7 mouse cellular contexts compared by ENCODE assay signal in the genomic region with DNA sequence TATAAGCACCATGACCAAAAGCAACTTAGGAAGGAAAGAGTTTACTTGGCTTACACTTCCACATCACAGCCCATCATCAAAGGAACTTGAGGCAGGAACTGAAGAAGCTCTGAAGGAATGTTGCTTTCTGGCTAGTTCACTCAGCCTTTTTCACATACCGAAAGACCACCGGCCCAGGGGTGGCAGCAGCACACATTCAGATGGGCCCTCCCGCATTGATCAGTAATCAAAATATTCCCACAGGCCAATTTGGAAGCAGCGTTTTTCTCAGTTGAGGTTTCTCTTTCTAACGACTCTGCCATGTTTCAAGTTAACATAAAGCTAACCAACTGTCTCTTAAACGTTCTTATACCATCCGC. TPM values are rescaled to one million over a fixed set of nuclear protein-coding genes. Genes with fewer than 3 reads are reported as not detected.
A peak's percentile ranks its signal among the peaks of the same experiment; 100 is the strongest.
DNase-seq lines count a peak whose midpoint lies in the region; ATAC-seq and TF ChIP-seq lines count a peak whose summit lies in the region.

No protein-coding gene starts in this region.

- WGBS in embryonic facial prominence, embryonic 11.5 days: under 1% methylated on average over 7 of the region's 7 CpGs
- 0% methylated on average over 7 of the region's 7 CpGs for WGBS in intestine, postnatal 0 days
- WGBS in midbrain, embryonic 15.5 days: 0% methylated on average over 7 of the region's 7 CpGs

- peak overlapping the region; percentile 38; the same call in 1 of the 2 replicates for H3K4me2 ChIP-seq in embryonic facial prominence, embryonic 11.5 days (ENCODE audit: low read depth, low read length)
- H3K4me2 ChIP-seq in intestine, postnatal 0 days (replicated peaks; ENCODE audit: low read depth): peak overlapping the region; percentile 64
- H3K4me2 ChIP-seq in midbrain, embryonic 15.5 days: peak overlapping the region; percentile 74

- H3K4me1 ChIP-seq in embryonic facial prominence, embryonic 11.5 days (ENCODE audit: control insufficient read depth, insufficient read depth, low read length): no peaks in the 10 kb centered on the region
- 0 out of 2 replicates have a peak, but pooled peaks cover 2% of the 10 kb centered on the region for H3K4me1 ChIP-seq in intestine, postnatal 0 days (replicated peaks; ENCODE audit: control insufficient read depth, insufficient read depth, low read length)
- H3K4me1 ChIP-seq in midbrain, embryonic 15.5 days: peaks cover 8% of the 10 kb centered on the region; the same call in 1 of the 2 replicates

- TF ChIP-seq CTCF in Patski (IDR thresholded peaks at IDR 0.05): no peak
- 0 out of 2 replicates have a peak, but pooled peaks have one; percentile 1 for TF ChIP-seq CTCF in intestine, postnatal 0 days (IDR thresholded peaks at IDR 0.05; ENCODE audit: low read depth)

- POLR2A ChIA-PET in Patski (lab: Charles Lee): interaction anchor here (1.1 kb wide), 1 partner anchor 14 kb away, joined by 3 read pairs; no protein-coding TSS in a partner anchor

- no peaks in the 10 kb centered on the region for H3K27me3 ChIP-seq in Patski
- H3K27me3 ChIP-seq in embryonic facial prominence, embryonic 11.5 days (ENCODE audit: control insufficient read depth, insufficient read depth, low read length): no peaks in the 10 kb centered on the region
- H3K27me3 ChIP-seq in intestine, postnatal 0 days (replicated peaks; ENCODE audit: control insufficient read depth, insufficient read depth, low read length): no peaks in the 10 kb centered on the region
- H3K27me3 ChIP-seq in midbrain, embryonic 15.5 days (replicated peaks): no peaks in the 10 kb centered on the region

- no peaks in the 10 kb centered on the region for H3K36me3 ChIP-seq in embryonic facial prominence, embryonic 11.5 days (replicated peaks; ENCODE audit: control insufficient read depth, insufficient read depth, low read depth, low read length)
- H3K36me3 ChIP-seq in intestine, postnatal 0 days (ENCODE audit: control insufficient read depth, insufficient read depth): no peaks in the 10 kb centered on the region
- no peaks in the 10 kb centered on the region; the same call in 1 of the 2 replicates for H3K36me3 ChIP-seq in midbrain, embryonic 15.5 days (replicated peaks)

- H3K9me3 ChIP-seq in embryonic facial prominence, embryonic 11.5 days (replicated peaks; ENCODE audit: control insufficient read depth, low read length): no peaks in the 10 kb centered on the region
- H3K9me3 ChIP-seq in intestine, postnatal 0 days (ENCODE audit: control insufficient read depth): no peaks in the 10 kb centered on the region
- H3K9me3 ChIP-seq in midbrain, embryonic 15.5 days: no peaks in the 10 kb centered on the region

- peak; percentile 2 for DNase-seq in layer of hippocampus, adult 9-10 months (ENCODE audit: low spot score)
- no peak for DNase-seq in layer of hippocampus, adult 8-10 months (ENCODE audit: low spot score in 2 of 2)
- DNase-seq in Patski (ENCODE audit: low read depth, low spot score): no peak
- peak; percentile 64 for DNase-seq in embryonic facial prominence, embryonic 11.5 days (ENCODE audit: low spot score)
- DNase-seq in gastrocnemius, adult 18-20 months (ENCODE audit: low spot score): no peak

- H3K9ac ChIP-seq in embryonic facial prominence, embryonic 11.5 days (replicated peaks; ENCODE audit: low read length): peak overlapping the region; percentile 97
- peak overlapping the region; percentile 96 for H3K9ac ChIP-seq in intestine, postnatal 0 days (ENCODE audit: low read depth, low read length)
- H3K9ac ChIP-seq in midbrain, embryonic 15.5 days: peak overlapping the region; percentile 90

- in situ Hi-C loops in Patski (cut with MboI; ENCODE audit: low pct_unique_long_range_greater_than_20kb): no loop called here

- peak; percentile 9 for ATAC-seq in Patski
- peak; percentile 84 for ATAC-seq in embryonic facial prominence, embryonic 11.5 days (replicated peaks; ENCODE audit: insufficient number of reproducible peaks, low FRiP score, low TSS enrichment, low read depth)
- peak; percentile 11; the same call in 1 of the 2 replicates for ATAC-seq in intestine, postnatal 0 days
- ATAC-seq in midbrain, embryonic 15.5 days (replicated peaks): peak; percentile 91

- CTCF ChIA-PET in Patski (lab: Charles Lee): interaction anchor here (1.0 kb wide), 1 partner anchor 9 kb away, joined by 3 read pairs; no protein-coding TSS in a partner anchor

- H3K27ac ChIP-seq in embryonic facial prominence, embryonic 11.5 days (replicated peaks; ENCODE audit: low read depth, low read length): no peak overlapping the region
- 0 out of 2 replicates have a peak overlapping the region, but pooled peaks have one; percentile 94 for H3K27ac ChIP-seq in intestine, postnatal 0 days (ENCODE audit: low read depth, low read length)
- peak overlapping the region; percentile 85 for H3K27ac ChIP-seq in midbrain, embryonic 15.5 days

- peak overlapping the region; percentile 94 for H3K4me3 ChIP-seq in embryonic facial prominence, embryonic 11.5 days (ENCODE audit: low read depth, low read length)
- H3K4me3 ChIP-seq in intestine, postnatal 0 days (ENCODE audit: low read depth, low read length): peak overlapping the region; percentile 83
- peak overlapping the region; percentile 100 for H3K4me3 ChIP-seq in midbrain, embryonic 15.5 days

RNA-seq across cellular contexts. Expression of a gene that starts 0.4 kb away (rescaled TPM):
- 10 to 100 TPM; 26.5 to 32.5 (median 31.9) TPM for total RNA-seq in layer of hippocampus, adult 8-10 months (2022)
- 15.3 TPM for polyA plus RNA-seq in Patski (2021)
- polyA plus RNA-seq in embryonic facial prominence, embryonic 11.5 days (2014; fragmentation: Nextera tagmentation; extraction: Ambion mirVana): 13.0 and 15.2 TPM in 2 replicates
- polyA plus RNA-seq in intestine, postnatal 0 days (2015; fragmentation: Nextera tagmentation; extraction: Ambion mirVana): 7.4 and 10.0 TPM in 2 replicates
- 16.4 and 20.2 TPM in 2 replicates for polyA plus RNA-seq in midbrain, embryonic 15.5 days (2015; fragmentation: Nextera tagmentation; extraction: Ambion mirVana)
- 1 to 10 TPM; 8.8 to 9.6 TPM for total RNA-seq in gastrocnemius, adult 18-20 months (2021)

Comparison
In these comparisons a context has a peak if more than half of its experiments do, and no peak if none do; other contexts are left out.
1. DNase-seq: peak in layer of hippocampus, adult 9-10 months (single experiment) and embryonic facial prominence, embryonic 11.5 days (single experiment); none in layer of hippocampus, adult 8-10 months (0 of 2), Patski (single experiment) and gastrocnemius, adult 18-20 months (single experiment).
2. ATAC-seq: peak in every context shown above with its lines; median percentile 91 in midbrain, embryonic 15.5 days; 84 in embryonic facial prominence, embryonic 11.5 days; 11 in intestine, postnatal 0 days; 9 in Patski.
3. Peak in every context shown above with its lines, with median percentiles within 50 percentile points of each other: H3K4me2 ChIP-seq, H3K4me3 ChIP-seq and H3K9ac ChIP-seq.